Mouse (Mus musculus) lung, postnatal 0 days (tissue): ENCODE data around the gene Six2. TPM values are rescaled to one million over a fixed set of nuclear protein-coding genes. Genes with fewer than 3 reads are reported as not detected.

ENCODE experiments used
- ATAC-seq: fragments of 200-750 bp; cut with Nextera tagmentation; 2 replicates; pipeline ENCODE4 v1.8.0; 2017; ENCODE audit warnings: moderate library complexity
- DNase-seq: peaks from one replicate; pipeline ENCODE4 v3.0.0-alpha.2; 2016; ENCODE audit warnings: low spot score
- H3K27ac ChIP-seq: fragments of 300-500 bp; sonication (generic); 2 replicates; pipeline ENCODE4 v1.5.1; 2014; ENCODE audit warnings: antibody characterized with exemption, mild to moderate bottlenecking, low read length, mixed read lengths
- H3K27me3 ChIP-seq: fragments of 300-500 bp; sonication (generic); replicated peaks from 2 replicates; pipeline ENCODE4 v1.6.1; 2014; ENCODE audit warnings: low read length, mixed read lengths; ENCODE audit not compliant: insufficient read depth
- H3K36me3 ChIP-seq: fragments of 300-500 bp; sonication (generic); 2 replicates; pipeline ENCODE4 v1.6.1; 2014; ENCODE audit warnings: low read length, mixed read lengths; ENCODE audit not compliant: insufficient read depth
- H3K4me1 ChIP-seq: fragments of 300-500 bp; sonication (generic); 2 replicates; pipeline ENCODE4 v1.6.1; 2014; ENCODE audit warnings: antibody characterized with exemption, low read depth, low read length, mixed read lengths; ENCODE audit not compliant: insufficient read depth
- H3K4me2 ChIP-seq: fragments of 300-500 bp; sonication (generic); replicated peaks from 2 replicates; pipeline ENCODE4 v1.6.1; 2014; ENCODE audit warnings: low read depth, mild to moderate bottlenecking, low read length, moderate library complexity, mixed read lengths
- H3K4me3 ChIP-seq: fragments of 300-500 bp; sonication (generic); 2 replicates; pipeline ENCODE4 v1.5.1; 2014; ENCODE audit warnings: low read depth, low read length
- H3K9ac ChIP-seq: fragments of 300-500 bp; sonication (generic); replicated peaks from 2 replicates; pipeline ENCODE4 v1.6.1; 2014; ENCODE audit warnings: low read depth, mild to moderate bottlenecking
- H3K9me3 ChIP-seq: fragments of 300-500 bp; sonication (generic); 2 replicates; pipeline ENCODE4 v1.6.1; 2016; ENCODE audit warnings: low read length, mixed read lengths
- CTCF ChIP-seq: IDR thresholded peaks from 2 replicates; pipeline ENCODE4 v1.5.1; 2016; ENCODE audit warnings: antibody characterized with exemption, mild to moderate bottlenecking
- EP300 ChIP-seq: IDR thresholded peaks from 2 replicates; pipeline ENCODE4 v1.6.1; 2016; ENCODE audit warnings: antibody characterized with exemption, mild to moderate bottlenecking, control low read depth
- WGBS: fragments of 180-500 bp; shearing (Covaris S2); extraction: QIAGEN DNeasy Blood & Tissue Kit; methylation state at CpG from one replicate; pipeline ENCODE4 v1.1.7; 2014; 5-methylcytosine and 5-hydroxymethylcytosine counted together
- polyA plus RNA-seq: library from polyadenylated mRNA; unstranded; fragments of >200 nt; fragmentation: Nextera tagmentation; extraction: Ambion mirVana; gene quantifications from 2 replicates; pipeline ENCODE4 v1.2.1, GENCODE M21; 2015

Gene Six2
- polyA plus RNA-seq, 1 experiment from 2014 or later, result not detected

DNA sequence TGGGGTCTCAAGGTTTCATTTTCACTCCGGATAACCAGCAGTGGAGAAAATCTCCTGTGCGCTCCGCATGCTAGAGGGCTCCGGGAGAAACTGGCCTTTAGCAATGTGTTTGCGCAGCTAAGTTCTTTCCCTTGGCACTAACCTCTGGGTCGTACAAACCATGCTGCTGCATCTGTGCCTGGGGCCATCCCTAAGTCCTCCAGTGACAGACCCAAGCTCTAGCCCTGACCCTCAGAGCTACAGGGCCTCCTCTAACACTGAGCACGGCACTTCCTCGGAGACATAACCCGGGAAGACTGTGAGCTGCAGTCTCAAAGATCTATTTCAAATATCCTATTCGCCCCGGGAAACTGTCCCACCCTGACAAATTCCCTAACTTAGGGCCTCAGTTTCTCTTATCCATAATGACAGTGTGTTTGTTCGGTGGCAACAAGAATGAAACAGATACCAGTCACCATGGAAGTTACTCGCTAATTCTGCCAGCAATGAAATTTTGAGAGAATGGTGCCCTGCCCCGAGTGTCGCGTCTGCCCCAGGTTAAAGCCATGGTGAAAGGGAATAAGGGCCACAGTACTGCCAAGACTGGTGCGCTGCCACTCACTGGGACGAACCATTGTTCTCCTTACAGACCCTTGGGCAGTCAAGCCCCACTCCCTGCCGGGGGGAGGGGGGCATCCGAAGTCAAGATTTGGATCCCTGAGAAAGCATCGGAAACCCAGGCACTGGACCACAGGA, 7.8 kb downstream of the Six2 start:
- H3K27me3 ChIP-seq, result peaks cover 59% of the 10 kb centered on the region
- H3K36me3 ChIP-seq, result no peaks in the 10 kb centered on the region
- 7% methylated on average over 21 of the region's 21 CpGs for WGBS
- no peak for ATAC-seq
- no peak for DNase-seq
- peak overlapping the region; percentile 1; the same call in 1 of the 2 replicates for H3K4me3 ChIP-seq
- H3K9me3 ChIP-seq, result no peaks in the 10 kb centered on the region
- peak overlapping the region; percentile 9; the same call in 1 of the 2 replicates for H3K4me2 ChIP-seq
- no peak overlapping the region for H3K27ac ChIP-seq
- TF ChIP-seq CTCF (no peak), EP300 (no peak)
- no peak overlapping the region for H3K9ac ChIP-seq
- peaks cover 3% of the 10 kb centered on the region; the same call in 1 of the 2 replicates for H3K4me1 ChIP-seq

DNA sequence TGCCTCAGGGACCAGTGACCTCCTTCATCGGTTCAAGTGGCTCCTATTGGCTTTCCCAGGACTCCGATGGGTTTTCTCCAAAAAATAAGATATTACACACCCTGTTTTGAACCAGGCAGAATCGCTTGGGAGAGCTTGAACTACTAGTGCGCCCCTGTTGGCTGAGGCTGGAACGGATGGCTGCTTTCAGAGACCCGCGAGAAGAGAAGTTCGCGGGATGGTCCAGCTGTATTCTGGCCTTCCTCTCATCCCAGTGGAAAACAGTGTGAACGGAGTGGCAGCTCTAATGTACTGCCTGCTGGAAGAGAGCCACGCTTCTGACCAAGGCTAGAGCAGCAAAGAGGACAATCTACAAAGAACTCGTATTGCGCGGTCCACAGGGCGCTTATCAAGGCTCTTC, 8.4 kb downstream of the Six2 start:
- peak; percentile 56 for DNase-seq
- no peak overlapping the region for H3K27ac ChIP-seq
- TF ChIP-seq CTCF, result peak; percentile 60
- no peak for TF ChIP-seq EP300
- peak; percentile 48; the same call in 1 of the 2 replicates for ATAC-seq
- WGBS, result 2% methylated on average over 15 of the region's 15 CpGs
- H3K9me3 ChIP-seq, result no peaks in the 10 kb centered on the region
- H3K36me3 ChIP-seq, result no peaks in the 10 kb centered on the region
- H3K4me3 ChIP-seq, result peak overlapping the region; percentile 1; the same call in 1 of the 2 replicates
- peaks cover 3% of the 10 kb centered on the region; the same call in 1 of the 2 replicates for H3K4me1 ChIP-seq
- peaks cover 55% of the 10 kb centered on the region for H3K27me3 ChIP-seq
- no peak overlapping the region for H3K9ac ChIP-seq
- peak overlapping the region; percentile 9; the same call in 1 of the 2 replicates for H3K4me2 ChIP-seq

DNA sequence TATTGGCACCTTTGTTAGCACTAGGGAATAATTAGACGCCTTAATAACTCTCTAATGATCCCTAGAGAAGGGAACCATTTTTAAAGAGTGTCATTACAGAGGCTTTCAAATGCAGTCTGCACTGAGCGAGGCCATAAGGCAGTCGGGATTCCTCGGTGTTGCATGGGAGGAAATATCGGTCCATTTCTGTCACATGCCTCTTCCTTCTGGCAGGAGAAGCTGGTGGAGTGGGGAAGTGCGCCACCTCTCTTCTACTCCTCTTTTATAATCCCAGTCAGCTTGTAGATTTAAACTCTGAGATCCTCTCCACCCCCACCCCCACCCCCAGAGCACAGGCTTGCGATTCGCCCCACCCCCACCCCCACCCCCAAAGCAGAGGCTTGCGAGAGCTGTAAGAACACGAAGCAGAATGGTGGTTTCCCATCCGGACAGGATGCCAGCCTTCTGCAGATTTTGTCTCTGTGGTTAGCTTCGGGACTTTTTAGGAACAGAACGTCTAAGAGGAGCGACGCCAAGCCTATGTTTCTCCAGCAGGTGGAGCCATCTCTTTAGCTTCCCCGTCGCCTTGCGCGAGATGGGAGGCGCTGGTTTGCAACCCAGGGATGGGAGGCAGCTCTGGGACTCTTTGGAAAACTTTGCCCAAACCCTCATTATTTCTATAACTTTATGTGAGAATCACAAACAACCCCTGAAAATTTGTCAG, 23.3 kb downstream of the Six2 start:
- Histone ChIP-seq H3K9ac (no peak overlapping the region), H3K4me3 (peak overlapping the region; percentile 15; the same call in 1 of the 2 replicates), H3K27ac (no peak overlapping the region), H3K9me3 (no peaks in the 10 kb centered on the region), H3K4me1 (no peaks in the 10 kb centered on the region), H3K36me3 (no peaks in the 10 kb centered on the region), H3K27me3 (peaks cover 10% of the 10 kb centered on the region), H3K4me2 (0 out of 2 replicates have a peak overlapping the region, but pooled peaks have one; percentile 14)
- DNase-seq (peak; percentile 86), ATAC-seq (peak; percentile 62)
- TF ChIP-seq EP300, result no peak
- TF ChIP-seq CTCF, result peak; percentile 85
- 3% methylated on average over 20 of the region's 20 CpGs for WGBS

- H3K27ac ChIP-seq, result no peak overlapping the region
- H3K9me3 ChIP-seq, result no peaks in the 10 kb centered on the region
- DNase-seq (no peak), ATAC-seq (no peak)
- no peak overlapping the region for H3K4me3 ChIP-seq
- H3K9ac ChIP-seq, result no peak overlapping the region
- no peaks in the 10 kb centered on the region for H3K36me3 ChIP-seq
- H3K4me1 ChIP-seq, result no peaks in the 10 kb centered on the region
- WGBS, result 39% methylated on average over 2 of the region's 2 CpGs
- peaks cover 10% of the 10 kb centered on the region for H3K27me3 ChIP-seq
- no peak for TF ChIP-seq EP300
- TF ChIP-seq CTCF, result no peak
- no peak overlapping the region for H3K4me2 ChIP-seq
Measured at GRCm38 (mm10) chr17:85664202-85664601, 23.9 kb downstream of the Six2 start.

DNA sequence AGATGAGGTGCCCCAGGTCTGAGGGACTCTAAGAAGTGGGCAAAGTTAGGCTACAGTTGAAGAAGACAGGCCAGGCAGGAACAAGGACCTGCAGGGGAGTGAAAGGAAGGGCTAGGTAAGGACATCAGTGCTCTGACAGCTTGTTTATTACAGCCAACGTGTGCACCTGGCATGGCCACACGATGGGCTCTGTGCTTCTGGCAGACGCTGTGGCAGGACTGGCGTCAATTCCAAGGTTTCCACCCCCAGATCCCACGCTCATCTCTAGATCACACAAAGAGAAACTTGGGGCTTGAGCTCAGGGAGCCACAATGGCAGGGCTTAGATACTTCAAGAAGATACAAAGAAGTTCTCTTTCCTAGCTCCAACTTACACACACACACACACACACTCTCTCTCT, 26.6 kb downstream of the Six2 start:
- ATAC-seq (no peak), DNase-seq (no peak)
- Histone ChIP-seq H3K4me1 (no peaks in the 10 kb centered on the region), H3K27ac (no peak overlapping the region), H3K4me2 (no peak overlapping the region), H3K9me3 (no peaks in the 10 kb centered on the region), H3K9ac (no peak overlapping the region), H3K4me3 (no peak overlapping the region), H3K36me3 (no peaks in the 10 kb centered on the region), H3K27me3 (peaks cover 10% of the 10 kb centered on the region)
- no peak for TF ChIP-seq EP300
- TF ChIP-seq CTCF, result no peak
- 51% methylated on average over 5 of the region's 5 CpGs for WGBS

DNA sequence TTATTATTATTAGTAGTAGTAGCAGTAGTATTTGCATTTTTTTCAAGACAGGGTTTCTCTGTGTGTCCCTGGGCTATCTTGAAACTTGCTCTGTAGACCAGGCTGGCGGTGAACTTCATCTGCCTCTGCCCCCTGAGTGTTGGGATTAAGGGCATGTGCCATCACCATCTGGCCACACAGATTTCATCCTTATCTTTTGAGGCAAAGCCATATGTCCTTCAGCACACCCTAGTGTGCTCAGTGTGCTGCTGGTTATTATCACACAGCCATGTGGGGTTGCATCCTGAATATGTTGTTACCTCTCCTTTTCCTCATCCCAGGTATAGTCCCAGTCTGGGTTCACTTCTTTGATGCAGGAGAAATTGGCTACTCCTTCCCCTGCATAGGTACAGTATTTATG, 28.1 kb downstream of the Six2 start:
- Histone ChIP-seq H3K27ac (no peak overlapping the region), H3K9ac (no peak overlapping the region), H3K4me3 (no peak overlapping the region), H3K4me2 (no peak overlapping the region), H3K4me1 (no peaks in the 10 kb centered on the region), H3K36me3 (no peaks in the 10 kb centered on the region), H3K9me3 (no peaks in the 10 kb centered on the region), H3K27me3 (peaks cover 5% of the 10 kb centered on the region)
- WGBS, result 91% methylated on average over 1 of the region's 1 CpGs
- no peak for DNase-seq
- ATAC-seq, result no peak
- TF ChIP-seq CTCF (no peak), EP300 (no peak)
